Mouse (Mus musculus) stomach, adult 2 months (tissue): ENCODE measurements around the gene Klk13. TPM values are rescaled to one million over a fixed set of nuclear protein-coding genes. Genes with fewer than 3 reads are reported as not detected.

Experiments
- polyA plus RNA-seq: library from polyadenylated mRNA; depleted of rRNA; stranded (reverse); fragments of >200 nt; gene quantifications from 2 replicates; pipeline ENCODE4 v1.2.3, GENCODE M21; 2012; rRNA removed

Gene Klk13
- 36.1 and 62.4 TPM in 2 replicates for polyA plus RNA-seq

GRCm38 (mm10) chr7:43712267-43712666 lies at the start of gene Klk13:
Gene Klk13 (plus strand): TSS chr7:43712567.

GRCm38 (mm10) chr7:43671809-43672580 lies 40.4 kb upstream of the Klk13 start, which contains the start of gene Ctu1:
Gene Ctu1 (plus strand): TSS chr7:43672016.

GRCm38 (mm10) chr7:43690118-43690517 lies 22.2 kb upstream of the Klk13 start, which contains the start of gene Klk14:
Gene Klk14 (plus strand): TSS chr7:43690418.

GRCm38 (mm10) chr7:43768597-43768996 lies 56.2 kb downstream of the Klk13 start, which contains the start of gene Klk12:
Gene Klk12 (plus strand): TSS chr7:43768897.

GRCm38 (mm10) chr7:43774364-43774763 lies 62.0 kb downstream of the Klk13 start, which contains the start of gene Klk11:
Gene Klk11 (plus strand): TSS chr7:43774604.

Other genes with a start within 250 kb of the Klk13 start
- 18.5 and 34.7 TPM in 2 replicates for gene Vsig10l, start 249.4 kb upstream of the Klk13 start, polyA plus RNA-seq
- gene Iglon5, start 222.5 kb upstream of the Klk13 start, polyA plus RNA-seq: 3.7 and 4.2 TPM in 2 replicates
- gene 4931406B18Rik, start 206.6 kb upstream of the Klk13 start, polyA plus RNA-seq: not detected in 2 replicates
- gene Cd33, start 168.1 kb upstream of the Klk13 start, polyA plus RNA-seq: 2.5 and 2.8 TPM in 2 replicates
- 0.17 and 0.19 TPM in 2 replicates for gene Zfp658, start 150.3 kb upstream of the Klk13 start, polyA plus RNA-seq
- gene Zfp719, start 133.0 kb upstream of the Klk13 start, polyA plus RNA-seq: 0.06 and 0.27 TPM in 2 replicates
- gene Zfp819, start 105.4 kb upstream of the Klk13 start, polyA plus RNA-seq: not detected in 2 replicates
- gene Ceacam18, start 77.9 kb upstream of the Klk13 start, polyA plus RNA-seq: 0.05 TPM in 1 of 2 replicates, not detected in the other
- 0.71 and 1.8 TPM in 2 replicates for gene Siglece, start 52.4 kb upstream of the Klk13 start, polyA plus RNA-seq
- 7.3 and 10.5 TPM in 2 replicates for gene Ctu1, start 40.6 kb upstream of the Klk13 start, polyA plus RNA-seq
- 8.7 and 11.1 TPM in 2 replicates for gene Klk14, start 22.1 kb upstream of the Klk13 start, polyA plus RNA-seq
- 2.5 and 6.0 TPM in 2 replicates for gene Klk12, start 56.3 kb downstream of the Klk13 start, polyA plus RNA-seq
- 27.7 and 37.5 TPM in 2 replicates for gene Klk11, start 62.0 kb downstream of the Klk13 start, polyA plus RNA-seq
- gene Klk10, start 68.5 kb downstream of the Klk13 start, polyA plus RNA-seq: 70.8 and 139 TPM in 2 replicates
- 13.5 and 28.2 TPM in 2 replicates for gene Klk9, start 79.3 kb downstream of the Klk13 start, polyA plus RNA-seq
- gene Klk8, start 85.0 kb downstream of the Klk13 start, polyA plus RNA-seq: 35.2 and 46.8 TPM in 2 replicates
- 5.4 and 17.8 TPM in 2 replicates for gene Klk7, start 98.7 kb downstream of the Klk13 start, polyA plus RNA-seq
- gene Klk6, start 111.9 kb downstream of the Klk13 start, polyA plus RNA-seq: 4.1 and 11.7 TPM in 2 replicates
- 26.4 and 45.6 TPM in 2 replicates for gene Klk5, start 129.4 kb downstream of the Klk13 start, polyA plus RNA-seq
- not detected in 2 replicates for gene Klk4, start 168.6 kb downstream of the Klk13 start, polyA plus RNA-seq
- not detected in 2 replicates for gene Klk15, start 221.2 kb downstream of the Klk13 start, polyA plus RNA-seq
- not detected in 2 replicates for gene Klk1b8, start 238.1 kb downstream of the Klk13 start, polyA plus RNA-seq